Mouse (Mus musculus) liver, postnatal 0 days (tissue): ENCODE measurements around the gene Bcl2l11.

Experiments used
- CTCF ChIP-seq: sonication (generic); IDR thresholded peaks from 2 replicates; pipeline ENCODE4 v1.5.1; 2016; ENCODE audit warnings: antibody characterized with exemption, low read depth
- EP300 ChIP-seq: IDR thresholded peaks from 2 replicates; pipeline ENCODE4 v1.6.1; 2016; ENCODE audit warnings: antibody characterized with exemption, low read depth, mild to moderate bottlenecking

DNA sequence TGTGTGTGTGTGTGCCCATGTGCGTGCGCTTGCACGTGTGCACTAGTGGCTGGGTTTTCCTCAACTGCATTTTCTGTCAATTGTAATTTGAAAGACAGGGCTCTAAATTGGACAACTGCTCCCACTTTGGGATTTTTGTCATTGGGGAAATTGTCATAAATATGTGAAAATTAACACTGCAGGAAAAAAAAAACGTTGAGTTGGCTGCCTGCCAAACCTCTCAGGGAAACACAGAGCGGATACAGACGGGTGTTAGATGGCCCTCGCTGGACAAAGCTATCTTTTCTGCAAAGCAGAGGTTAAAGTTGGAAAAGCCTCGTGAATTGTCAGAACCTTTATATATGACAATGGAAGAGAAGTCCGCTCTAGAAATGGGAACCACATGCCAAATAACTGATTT, 84.5 kb downstream of the Bcl2l11 start:
- no peak for TF ChIP-seq CTCF
- no peak for TF ChIP-seq EP300
